In genomic region chr2:180040406-180040805, GRCm38 (mm10) we compare ENCODE assay signal across 10 mouse cellular contexts. TPM values are rescaled to one million over a fixed set of nuclear protein-coding genes. Genes with fewer than 3 reads are reported as not detected.
DNase-seq lines count a peak whose midpoint lies in the region; ATAC-seq lines count a peak whose summit lies in the region.
"Had no signal": no experiment of that assay in that cellular context is flagged by ENCODE, and none has a peak within 500 bp of the region (broad histone marks: within the 10 kb centered on the region; RNA-seq: fewer than 3 reads in every experiment).

No protein-coding gene starts in this region.

- intact Hi-C loops in left cerebral cortex, postnatal 25 days (cut with DNase I) = no loop called here

- H3K27ac ChIP-seq in lung, embryonic 15.5 days = no peak overlapping the region
- no peak overlapping the region for H3K27ac ChIP-seq in forebrain, embryonic 12.5 days
- H3K27ac ChIP-seq in liver, embryonic 13.5 days = peak overlapping the region; percentile 89; the same call in 1 of the 2 replicates

- no peaks in the 10 kb centered on the region for H3K9me3 ChIP-seq in lung, embryonic 15.5 days
- H3K9me3 ChIP-seq in forebrain, embryonic 12.5 days = no peaks in the 10 kb centered on the region
- H3K9me3 ChIP-seq in liver, embryonic 13.5 days (replicated peaks) = no peaks in the 10 kb centered on the region

- WGBS in lung, embryonic 15.5 days = 44% methylated on average over 6 of the region's 6 CpGs
- 66% methylated on average over 6 of the region's 6 CpGs for WGBS in forebrain, embryonic 12.5 days
- WGBS in liver, embryonic 13.5 days (ENCODE audit: insufficient replicate concordance) = 49% methylated on average over 6 of the region's 6 CpGs

- H3K36me3 ChIP-seq in lung, embryonic 15.5 days = peaks cover 36% of the 10 kb centered on the region
- peaks cover 38% of the 10 kb centered on the region for H3K36me3 ChIP-seq in forebrain, embryonic 12.5 days (replicated peaks)
- H3K36me3 ChIP-seq in liver, embryonic 13.5 days = peaks cover 46% of the 10 kb centered on the region

- H3K4me2 ChIP-seq in lung, embryonic 15.5 days = peak overlapping the region; percentile 86
- peak overlapping the region; percentile 66 for H3K4me2 ChIP-seq in forebrain, embryonic 12.5 days
- peak overlapping the region; percentile 100 for H3K4me2 ChIP-seq in liver, embryonic 13.5 days

- H3K4me3 ChIP-seq in lung, embryonic 15.5 days = peak overlapping the region; percentile 88; the same call in 1 of the 2 replicates
- peak overlapping the region; percentile 91 for H3K4me3 ChIP-seq in forebrain, embryonic 12.5 days (replicated peaks)
- peak overlapping the region; percentile 75 for H3K4me3 ChIP-seq in liver, embryonic 13.5 days (replicated peaks)

- peaks cover 28% of the 10 kb centered on the region for H3K4me1 ChIP-seq in lung, embryonic 15.5 days
- H3K4me1 ChIP-seq in forebrain, embryonic 12.5 days = peaks cover 38% of the 10 kb centered on the region
- H3K4me1 ChIP-seq in liver, embryonic 13.5 days (replicated peaks) = peaks cover 38% of the 10 kb centered on the region

- 0 out of 2 replicates have a peak overlapping the region, but pooled peaks have one; percentile 4 for H3K9ac ChIP-seq in lung, embryonic 15.5 days
- H3K9ac ChIP-seq in forebrain, embryonic 12.5 days = peak overlapping the region; percentile 96
- peak overlapping the region; percentile 94 for H3K9ac ChIP-seq in liver, embryonic 13.5 days

- no peak for DNase-seq in lung, postnatal 4 days
- no peak for DNase-seq in liver, embryonic 13.5 days
- peak; percentile 56 for DNase-seq in testis, postnatal 10 days (ENCODE audit: low spot score)
- DNase-seq in adrenal gland, adult 8-10 months = no peak
- DNase-seq in layer of hippocampus, postnatal 14 days (ENCODE audit: low spot score in 2 of 2) = no peak
- no peak for DNase-seq in left cerebral cortex, postnatal 25 days (ENCODE audit: low spot score in 2 of 2)
- DNase-seq: adrenal gland, postnatal 25 days; thymus, postnatal 14 days had no signal

- ATAC-seq in lung, embryonic 15.5 days (ENCODE audit: borderline replicate concordance, extremely low read depth, low FRiP score, low TSS enrichment) = no peak
- no peak for ATAC-seq in forebrain, embryonic 12.5 days (ENCODE audit: low FRiP score)
- ATAC-seq in liver, embryonic 13.5 days (ENCODE audit: low read depth) = no peak

- H3K27me3 ChIP-seq in lung, embryonic 15.5 days = no peaks in the 10 kb centered on the region
- H3K27me3 ChIP-seq in forebrain, embryonic 12.5 days = no peaks in the 10 kb centered on the region
- H3K27me3 ChIP-seq in liver, embryonic 13.5 days = peaks cover 8% of the 10 kb centered on the region; the same call in 1 of the 2 replicates

RNA-seq across cellular contexts. Expression of gene Psma7, which starts 1.8 kb away (rescaled TPM):
- 513 and 529 TPM in 2 replicates for polyA plus RNA-seq in lung, embryonic 15.5 days (2015; fragmentation: Nextera tagmentation; extraction: Ambion mirVana)
- 666 and 694 TPM in 2 replicates for polyA plus RNA-seq in forebrain, embryonic 12.5 days (2016; fragmentation: Nextera tagmentation; extraction: Ambion mirVana)
- 423 and 429 TPM in 2 replicates for polyA plus RNA-seq in liver, embryonic 13.5 days (2015; fragmentation: Nextera tagmentation; extraction: Ambion mirVana)
- 100 to 1,000 TPM; 195 to 232 (median 215) TPM for total RNA-seq in adrenal gland, adult 8-10 months (2022)
- 100 to 1,000 TPM; 189 to 195 TPM for total RNA-seq in layer of hippocampus, postnatal 14 days (2021)
- total RNA-seq in left cerebral cortex, postnatal 25 days (2021) = 100 to 1,000 TPM; 164 to 168 TPM

RNA-seq across cellular contexts. Expression of gene Ss18l1, which starts 1.9 kb away (rescaled TPM):
- polyA plus RNA-seq in lung, embryonic 15.5 days (2015; fragmentation: Nextera tagmentation; extraction: Ambion mirVana) = 4.0 and 4.5 TPM in 2 replicates
- 25.0 and 29.4 TPM in 2 replicates for polyA plus RNA-seq in forebrain, embryonic 12.5 days (2016; fragmentation: Nextera tagmentation; extraction: Ambion mirVana)
- polyA plus RNA-seq in liver, embryonic 13.5 days (2015; fragmentation: Nextera tagmentation; extraction: Ambion mirVana) = 0.77 and 0.87 TPM in 2 replicates
- 10 to 100 TPM in 3 of 4 experiments, 1 to 10 TPM in 1; 9.9 to 14.3 (median 11.7) TPM for total RNA-seq in adrenal gland, adult 8-10 months (2022)
- total RNA-seq in layer of hippocampus, postnatal 14 days (2021) = 10 to 100 TPM; 37.8 to 39.7 TPM
- 10 to 100 TPM; 34.8 to 36.0 TPM for total RNA-seq in left cerebral cortex, postnatal 25 days (2021)

RNA-seq across cellular contexts. Expression of gene Lsm14b, which starts 15.6 kb away (rescaled TPM):
- 7.5 and 9.5 TPM in 2 replicates for polyA plus RNA-seq in lung, embryonic 15.5 days (2015; fragmentation: Nextera tagmentation; extraction: Ambion mirVana)
- polyA plus RNA-seq in forebrain, embryonic 12.5 days (2016; fragmentation: Nextera tagmentation; extraction: Ambion mirVana) = 15.4 and 15.7 TPM in 2 replicates
- 2.0 and 2.1 TPM in 2 replicates for polyA plus RNA-seq in liver, embryonic 13.5 days (2015; fragmentation: Nextera tagmentation; extraction: Ambion mirVana)
- 10 to 100 TPM; 41.8 to 54.8 (median 48.5) TPM for total RNA-seq in adrenal gland, adult 8-10 months (2022)
- total RNA-seq in layer of hippocampus, postnatal 14 days (2021) = 100 to 1,000 TPM; 110 to 112 TPM
- total RNA-seq in left cerebral cortex, postnatal 25 days (2021) = 100 to 1,000 TPM; 116 to 118 TPM

RNA-seq across cellular contexts. Expression of gene Mtg2, which starts 30.0 kb away (rescaled TPM):
- 26.4 and 26.6 TPM in 2 replicates for polyA plus RNA-seq in lung, embryonic 15.5 days (2015; fragmentation: Nextera tagmentation; extraction: Ambion mirVana)
- polyA plus RNA-seq in forebrain, embryonic 12.5 days (2016; fragmentation: Nextera tagmentation; extraction: Ambion mirVana) = 31.5 and 31.6 TPM in 2 replicates
- 14.7 and 15.2 TPM in 2 replicates for polyA plus RNA-seq in liver, embryonic 13.5 days (2015; fragmentation: Nextera tagmentation; extraction: Ambion mirVana)
- total RNA-seq in adrenal gland, adult 8-10 months (2022) = 10 to 100 TPM; 17.3 to 26.1 (median 21.6) TPM
- 10 to 100 TPM; 15.7 to 16.3 TPM for total RNA-seq in layer of hippocampus, postnatal 14 days (2021)
- total RNA-seq in left cerebral cortex, postnatal 25 days (2021) = 10 to 100 TPM; 14.9 to 19.2 TPM

Comparison
In these comparisons a context has a peak if more than half of its experiments do, and no peak if none do; other contexts are left out.
1. H3K9ac ChIP-seq: peak in every context shown above with its lines; median percentile 96 in forebrain, embryonic 12.5 days; 94 in liver, embryonic 13.5 days; 4 in lung, embryonic 15.5 days.